Mouse (Mus musculus) limb, embryonic 13.5 days (tissue): Measurements from ENCODE around the gene Ssr2. TPM values are rescaled to one million over a fixed set of nuclear protein-coding genes. Genes with fewer than 3 reads are reported as not detected.

Source experiments
- ATAC-seq: fragments of 200-750 bp; cut with Nextera tagmentation; 2 replicates; pipeline ENCODE4 v1.8.0; 2017; ENCODE audit warnings: low read depth, moderate number of reproducible peaks, moderate TSS enrichment; ENCODE audit not compliant: low FRiP score
- H3K27ac ChIP-seq: fragments of 300-500 bp; sonication (generic); 2 replicates; pipeline ENCODE4 v1.5.1; 2015; ENCODE audit warnings: inconsistent platforms, mild to moderate bottlenecking, moderate library complexity
- H3K27me3 ChIP-seq: fragments of 300-500 bp; sonication (generic); 2 replicates; pipeline ENCODE4 v1.6.1; 2015; ENCODE audit warnings: mild to moderate bottlenecking, inconsistent platforms
- H3K36me3 ChIP-seq: fragments of 300-500 bp; sonication (generic); 2 replicates; pipeline ENCODE4 v1.6.1; 2015; ENCODE audit warnings: inconsistent platforms, mild to moderate bottlenecking, moderate library complexity
- H3K4me1 ChIP-seq: fragments of 300-500 bp; sonication (generic); 2 replicates; pipeline ENCODE4 v1.6.1; 2015; ENCODE audit warnings: inconsistent platforms
- H3K4me2 ChIP-seq: fragments of 300-500 bp; sonication (generic); replicated peaks from 2 replicates; pipeline ENCODE4 v1.6.1; 2015; ENCODE audit warnings: inconsistent platforms, mild to moderate bottlenecking, moderate library complexity
- H3K4me3 ChIP-seq: fragments of 300-500 bp; sonication (generic); 2 replicates; pipeline ENCODE4 v1.5.1; 2015; ENCODE audit warnings: moderate library complexity, mild to moderate bottlenecking, inconsistent platforms
- H3K9ac ChIP-seq: fragments of 300-500 bp; sonication (generic); 2 replicates; pipeline ENCODE4 v1.6.1; 2015; ENCODE audit warnings: mild to moderate bottlenecking, inconsistent platforms
- H3K9me3 ChIP-seq: fragments of 300-500 bp; sonication (generic); 2 replicates; pipeline ENCODE4 v1.6.1; 2016; ENCODE audit warnings: inconsistent platforms
- WGBS: fragments of 180-500 bp; shearing (Covaris S2); methylation state at CpG from one replicate; pipeline ENCODE4 v1.1.7; 2015; 5-methylcytosine and 5-hydroxymethylcytosine counted together
- microRNA counts: library from miRNA; unstranded; fragments of <30 nt; microRNA quantifications from one replicate; lab custom pipeline; 2016
- microRNA-seq: library from miRNA; unstranded; fragments of <30 nt; microRNA quantifications from one replicate; pipeline ENCODE4, GENCODE M21; 2016
- polyA plus RNA-seq: library from polyadenylated mRNA; unstranded; fragments of >200 nt; fragmentation: Nextera tagmentation; extraction: Ambion mirVana; gene quantifications from 2 replicates; pipeline ENCODE4 v1.2.1, GENCODE M21; 2015

Ssr2 gene
- polyA plus RNA-seq, 1 experiment from 2014 or later, result 306 TPM

- 0 out of 2 replicates have a peak, but pooled peaks cover 3% of the 10 kb centered on the region for H3K4me1 ChIP-seq
- no peak overlapping the region for H3K4me3 ChIP-seq
- H3K36me3 ChIP-seq, result peaks cover 98% of the 10 kb centered on the region
- WGBS, result 95% methylated on average over 10 of the region's 10 CpGs
- H3K27ac ChIP-seq, result no peak overlapping the region
- H3K27me3 ChIP-seq, result no peaks in the 10 kb centered on the region
- no peak overlapping the region for H3K4me2 ChIP-seq
- H3K9ac ChIP-seq, result no peak overlapping the region
- H3K9me3 ChIP-seq, result no peaks in the 10 kb centered on the region
- no peak for ATAC-seq
Measured at GRCm38 (mm10) chr3:88633056-88633455, 57.4 kb downstream of the Ssr2 start.

- H3K36me3 ChIP-seq, result peaks cover 98% of the 10 kb centered on the region
- 0 out of 2 replicates have a peak, but pooled peaks cover 3% of the 10 kb centered on the region for H3K4me1 ChIP-seq
- H3K27ac ChIP-seq, result no peak overlapping the region
- no peaks in the 10 kb centered on the region for H3K9me3 ChIP-seq
- 91% methylated on average over 19 of the region's 19 CpGs for WGBS
- H3K27me3 ChIP-seq, result no peaks in the 10 kb centered on the region
- no peak overlapping the region for H3K9ac ChIP-seq
- no peak overlapping the region for H3K4me3 ChIP-seq
- no peak for ATAC-seq
- no peak overlapping the region for H3K4me2 ChIP-seq
Measured at GRCm38 (mm10) chr3:88635506-88636275, 60.0 kb downstream of the Ssr2 start.

- Histone ChIP-seq H3K4me3 (no peak overlapping the region), H3K36me3 (peaks cover 97% of the 10 kb centered on the region), H3K27me3 (no peaks in the 10 kb centered on the region), H3K4me1 (0 out of 2 replicates have a peak, but pooled peaks cover under 1% of the 10 kb centered on the region), H3K27ac (no peak overlapping the region), H3K9ac (no peak overlapping the region), H3K9me3 (no peaks in the 10 kb centered on the region), H3K4me2 (no peak overlapping the region)
- ATAC-seq, result no peak
- 92% methylated on average over 8 of the region's 8 CpGs for WGBS
Measured at GRCm38 (mm10) chr3:88636555-88636986, 60.9 kb downstream of the Ssr2 start.

GRCm38 (mm10) chr3:88637134-88637533, 61.5 kb downstream of the Ssr2 start:
- Histone ChIP-seq H3K9me3 (no peaks in the 10 kb centered on the region), H3K4me1 (no peaks in the 10 kb centered on the region), H3K4me2 (no peak overlapping the region), H3K27me3 (no peaks in the 10 kb centered on the region), H3K9ac (no peak overlapping the region), H3K27ac (no peak overlapping the region), H3K4me3 (no peak overlapping the region), H3K36me3 (peaks cover 97% of the 10 kb centered on the region)
- no peak for ATAC-seq
- 93% methylated on average over 5 of the region's 5 CpGs for whole genome bisulfite sequencing

MicroRNAs within 50 kb of the gene (microRNA counts, 519-probe panel; counts per million panel counts)
- microRNA mmu-miR-1905 (lab: Ali Mortazavi, UCI), result not detected

Small RNAs within 50 kb of the gene (microRNA-seq; reads per million reads assigned to microRNA genes)
- gene Mir1905, result not detected

Other genes with a start within 250 kb of the Ssr2 start
- gene Tmem79, start 239.7 kb upstream of the Ssr2 start, polyA plus RNA-seq, result 6.4 and 6.8 TPM in 2 replicates
- gene Smg5, start 239.6 kb upstream of the Ssr2 start, polyA plus RNA-seq, result 54.9 and 58.4 TPM in 2 replicates
- 7.6 and 8.7 TPM in 2 replicates for gene Paqr6, start 211.3 kb upstream of the Ssr2 start, polyA plus RNA-seq
- gene Bglap3, start 203.1 kb upstream of the Ssr2 start, polyA plus RNA-seq, result 0.37 TPM in 1 of 2 replicates, not detected in the other
- gene Bglap2, start 197.2 kb upstream of the Ssr2 start, polyA plus RNA-seq, result not detected in 2 replicates
- 0.63 TPM in 1 of 2 replicates, not detected in the other for gene Bglap, start 191.4 kb upstream of the Ssr2 start, polyA plus RNA-seq
- gene Pmf1, start 165.5 kb upstream of the Ssr2 start, polyA plus RNA-seq, result 125 and 127 TPM in 2 replicates
- gene Slc25a44, start 150.7 kb upstream of the Ssr2 start, polyA plus RNA-seq, result 17.3 and 18.3 TPM in 2 replicates
- gene Sema4a, start 114.7 kb upstream of the Ssr2 start, polyA plus RNA-seq, result 7.9 and 9.9 TPM in 2 replicates
- 174 and 183 TPM in 2 replicates for gene Lmna, start 65.9 kb upstream of the Ssr2 start, polyA plus RNA-seq
- gene Mex3a, start 43.5 kb upstream of the Ssr2 start, polyA plus RNA-seq, result 32.9 and 33.9 TPM in 2 replicates
- gene Rab25, start 27.6 kb upstream of the Ssr2 start, polyA plus RNA-seq, result 7.7 and 9.3 TPM in 2 replicates
- gene Lamtor2, start 22.8 kb upstream of the Ssr2 start, polyA plus RNA-seq, result 147 and 154 TPM in 2 replicates
- 46.6 and 48.2 TPM in 2 replicates for gene Ubqln4, start 22.1 kb upstream of the Ssr2 start, polyA plus RNA-seq
- gene Arhgef2, start 30.1 kb downstream of the Ssr2 start, polyA plus RNA-seq, result 105 and 107 TPM in 2 replicates
- not detected in 2 replicates for gene Rxfp4, start 77.3 kb downstream of the Ssr2 start, polyA plus RNA-seq
- gene Khdc4, start 109.9 kb downstream of the Ssr2 start, polyA plus RNA-seq, result 106 TPM in 2 replicates
- gene Rit1, start 141.0 kb downstream of the Ssr2 start, polyA plus RNA-seq, result 50.1 and 51.1 TPM in 2 replicates
- gene Syt11, start 199.3 kb downstream of the Ssr2 start, polyA plus RNA-seq, result 24.0 and 27.0 TPM in 2 replicates